Mouse (Mus musculus) T-cell, adult 66 days (primary cell): ENCODE results near the gene Sbno1. TPM values are rescaled to one million over a fixed set of nuclear protein-coding genes. Genes with fewer than 3 reads are reported as not detected.

ENCODE experiments used
- total RNA-seq, 2 experiments: library from RNA; stranded (reverse); gene quantifications; 3 replicates in 1 of 2; 4 replicates in 1 of 2; pipeline ENCODE4 v1.2.4; 2023

The Sbno1 gene
- 100 to 1,000 TPM; 171 to 184 TPM for total RNA-seq

GRCm38 (mm10) chr5:124425412-124426259 is at the start of gene Sbno1:
Gene Sbno1 (minus strand): TSS chr5:124426001.

GRCm38 (mm10) chr5:124439447-124440093 is 13.8 kb upstream of the Sbno1 start, which contains the start of gene Kmt5a:
Gene Kmt5a (plus strand): TSS chr5:124439930.

DNA sequence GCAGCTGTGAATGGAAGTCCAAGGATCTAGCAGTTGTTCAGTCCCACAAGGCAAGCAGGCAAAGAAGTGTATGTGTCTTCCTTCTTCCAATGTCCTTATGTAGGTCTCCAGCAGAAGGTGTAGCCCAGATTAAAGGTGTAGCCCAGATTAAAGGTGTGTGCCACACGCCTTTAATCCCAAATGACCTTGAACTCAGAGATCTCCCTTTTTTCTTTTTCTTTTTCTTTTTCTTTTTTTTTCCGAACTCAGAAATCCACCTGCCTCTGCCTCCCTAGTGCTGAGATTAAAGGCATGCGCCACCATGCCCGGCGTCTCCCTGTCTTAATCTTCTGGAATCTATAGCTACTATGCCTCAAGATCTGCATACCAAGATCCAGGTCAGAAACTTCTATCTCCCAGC is 62.8 kb downstream of the Sbno1 start, which contains the start of gene Cdk2ap1:
TSS of gene Cdk2ap1 (minus strand) at position 101 of the 400 bp plus-strand sequence.

GRCm38 (mm10) chr5:124327510-124328364 is 98.1 kb downstream of the Sbno1 start, which contains the start of the genes Mphosph9 and 2810006K23Rik:
Gene Mphosph9 (minus strand): TSS chr5:124327972.
Gene 2810006K23Rik (plus strand): TSS chr5:124328089.

Other genes with a start within 250 kb of the Sbno1 start
- gene Pitpnm2, start 176.2 kb downstream of the Sbno1 start, total RNA-seq: 100 to 1,000 TPM in 1 of 2 experiments, 10 to 100 TPM in 1; 97.1 to 109 TPM
- 10 to 100 TPM; 37.7 to 44.2 TPM for gene Mphosph9, start 98.0 kb downstream of the Sbno1 start, total RNA-seq
- gene 2810006K23Rik, start 97.9 kb downstream of the Sbno1 start, total RNA-seq: 1 to 10 TPM; 5.7 to 8.0 TPM
- gene Cdk2ap1, start 62.9 kb downstream of the Sbno1 start, total RNA-seq: 10 to 100 TPM; 76.8 to 78.6 TPM
- gene Kmt5a, start 13.9 kb upstream of the Sbno1 start, total RNA-seq: 10 to 100 TPM; 50.5 to 53.2 TPM
- 10 to 100 TPM; 23.9 to 29.5 TPM for gene Rilpl2, start 52.4 kb upstream of the Sbno1 start, total RNA-seq
- gene Snrnp35, start 57.1 kb upstream of the Sbno1 start, total RNA-seq: 10 to 100 TPM in 1 of 2 experiments, 1 to 10 TPM in 1; 8.4 to 11.6 TPM
- gene Rilpl1, start 105.4 kb upstream of the Sbno1 start, total RNA-seq: 1 to 10 TPM; 2.0 to 3.4 TPM
- gene Tmed2, start 114.7 kb upstream of the Sbno1 start, total RNA-seq: 100 to 1,000 TPM; 137 to 156 TPM
- 10 to 100 TPM; 43.0 to 44.5 TPM for gene Ddx55, start 126.9 kb upstream of the Sbno1 start, total RNA-seq
- gene Eif2b1, start 153.1 kb upstream of the Sbno1 start, total RNA-seq: 10 to 100 TPM; 32.0 to 34.5 TPM
- gene Gtf2h3, start 153.1 kb upstream of the Sbno1 start, total RNA-seq: 10 to 100 TPM; 30.3 to 33.9 TPM
- 10 to 100 TPM; 83.2 to 83.7 TPM for gene Atp6v0a2, start 202.6 kb upstream of the Sbno1 start, total RNA-seq